Mouse (Mus musculus) erythroblast, embryonic 14.5 days (primary cell): Measurements from ENCODE around the gene Tmem38a.

Experiments
- GATA1 ChIP-seq: IDR thresholded peaks from 2 replicates; pipeline ENCODE4 v1.6.1; 2012; ENCODE audit warnings: low read length, inconsistent platforms, mixed read lengths
- TAL1 ChIP-seq: IDR thresholded peaks from 3 replicates; pipeline ENCODE4 v1.6.1; 2012; ENCODE audit warnings: low read length, inconsistent platforms, mixed read lengths

- no peak for TF ChIP-seq TAL1
- no peak for TF ChIP-seq GATA1
Measured at GRCm38 (mm10) chr8:72534888-72535287, 37.0 kb upstream of the Tmem38a start.
